Mouse (Mus musculus): ENCODE data around the gene Panx1.

Gene Panx1

DNA sequence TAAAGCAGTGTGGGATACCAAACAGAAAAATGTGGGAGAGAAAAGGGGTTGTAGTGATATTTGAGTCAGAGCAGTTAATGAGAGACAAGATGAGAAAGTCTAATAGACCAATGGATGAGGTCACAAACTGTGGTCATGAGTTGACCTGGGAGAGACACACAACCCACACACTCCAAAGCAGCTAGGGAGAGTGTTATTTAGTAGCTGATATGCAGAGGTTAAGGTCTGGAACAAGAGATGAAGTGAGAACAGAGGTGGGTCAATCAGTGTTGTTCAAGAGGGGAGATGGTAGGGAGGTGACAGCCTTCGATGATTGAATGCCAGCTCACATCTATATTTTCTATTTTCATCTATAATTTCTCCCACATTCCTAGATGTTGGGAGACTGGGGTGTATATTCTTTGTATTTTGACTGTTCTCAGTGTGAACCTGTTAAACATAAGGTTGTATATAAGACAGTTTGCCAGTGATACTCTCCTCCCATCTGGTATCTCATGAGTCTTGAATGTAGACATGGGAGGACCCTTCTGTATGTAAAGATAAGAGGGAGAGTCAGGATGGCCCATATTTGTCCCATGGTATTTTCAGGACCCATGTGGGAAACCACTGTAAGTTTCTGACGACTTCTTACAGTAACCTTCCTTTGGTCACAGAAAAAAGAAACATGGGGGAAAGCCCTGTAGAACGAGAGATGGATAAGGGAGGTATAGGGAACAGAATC, 74.3 kb downstream of the Panx1 start:
- DNase-seq (ENCODE audit: low spot score in 2 of 2): no peak

DNA sequence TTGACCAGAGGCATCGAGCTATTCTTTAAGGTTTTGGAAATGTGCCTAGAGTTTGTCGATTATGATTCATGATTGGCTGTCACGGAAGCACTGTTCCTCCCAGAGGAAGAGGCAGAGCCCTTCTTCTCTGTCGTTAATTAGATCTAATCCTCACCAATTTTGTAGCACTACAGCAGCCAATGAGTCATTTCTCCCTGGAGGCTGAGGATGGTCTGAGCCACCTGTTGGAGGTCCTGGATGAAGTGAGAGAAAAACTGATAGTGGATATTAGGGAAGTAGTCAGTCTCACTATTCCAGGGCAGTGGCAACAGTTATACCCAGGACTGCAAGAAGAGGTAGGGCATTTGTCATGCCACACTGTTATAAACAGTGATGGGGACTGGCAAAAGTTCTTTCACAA, 75.1 kb downstream of the Panx1 start:
- no peak for DNase-seq (ENCODE audit: low spot score in 2 of 2)

DNA sequence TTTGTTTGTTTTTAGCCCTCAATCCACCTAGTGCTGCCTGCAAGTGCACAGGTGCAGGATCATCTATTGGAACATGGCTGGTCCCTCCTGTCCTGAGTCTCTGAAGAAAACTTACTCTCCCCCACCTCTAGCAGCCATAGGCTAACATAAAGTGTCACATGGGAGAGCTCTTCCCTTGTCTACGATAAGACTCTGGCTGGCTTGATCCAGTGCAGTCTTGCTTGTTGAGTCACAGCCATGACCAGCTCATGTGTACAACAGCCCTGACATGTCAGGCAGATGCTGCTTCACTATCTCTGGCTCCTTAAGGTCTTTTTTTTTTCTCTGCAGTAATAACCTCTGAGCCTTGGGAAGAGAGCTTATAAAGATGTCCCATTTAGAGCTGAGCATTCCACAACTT, 77.7 kb downstream of the Panx1 start:
- no peak for DNase-seq (ENCODE audit: low spot score in 2 of 2)

DNA sequence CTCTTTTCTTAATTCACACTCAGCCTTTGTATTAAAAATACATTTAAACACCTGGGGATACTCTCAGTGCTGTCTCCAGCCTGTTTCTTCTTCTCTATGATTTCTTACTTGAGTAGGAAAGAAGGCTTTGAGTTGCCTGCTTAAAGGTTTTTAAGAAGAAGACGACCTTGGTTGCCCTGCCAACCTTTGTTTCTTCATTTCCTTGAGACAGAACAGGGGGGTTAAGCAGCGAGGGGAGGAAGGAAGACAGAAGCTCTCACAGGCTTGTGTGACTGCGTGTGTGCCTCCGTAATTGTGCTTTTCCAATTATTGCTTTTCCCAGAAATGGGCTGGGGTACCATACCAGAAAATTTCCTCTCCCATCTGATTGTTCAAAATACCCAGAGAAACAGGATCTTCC, 78.5 kb downstream of the Panx1 start:
- no peak for DNase-seq (ENCODE audit: low spot score in 2 of 2)

DNA sequence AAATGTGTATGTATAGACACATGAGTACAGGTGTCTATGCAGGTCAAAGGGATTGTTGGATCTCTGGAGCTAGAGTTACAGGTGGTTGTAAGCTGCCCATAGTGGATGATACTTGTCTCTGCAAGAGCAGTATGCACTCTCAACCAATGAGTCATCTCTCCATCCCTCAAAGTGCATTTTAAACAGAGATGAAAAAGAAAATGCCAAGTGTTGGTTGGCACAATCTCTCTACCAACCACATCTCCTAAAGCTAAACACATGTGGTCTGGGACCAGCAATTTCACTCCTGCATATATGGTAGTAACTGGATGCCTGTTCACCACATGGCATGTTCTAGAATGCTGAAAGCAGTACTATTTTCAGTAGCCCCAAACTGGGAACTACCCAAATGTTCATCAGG, 79.9 kb downstream of the Panx1 start:
- DNase-seq (ENCODE audit: low spot score in 2 of 2): no peak

DNA sequence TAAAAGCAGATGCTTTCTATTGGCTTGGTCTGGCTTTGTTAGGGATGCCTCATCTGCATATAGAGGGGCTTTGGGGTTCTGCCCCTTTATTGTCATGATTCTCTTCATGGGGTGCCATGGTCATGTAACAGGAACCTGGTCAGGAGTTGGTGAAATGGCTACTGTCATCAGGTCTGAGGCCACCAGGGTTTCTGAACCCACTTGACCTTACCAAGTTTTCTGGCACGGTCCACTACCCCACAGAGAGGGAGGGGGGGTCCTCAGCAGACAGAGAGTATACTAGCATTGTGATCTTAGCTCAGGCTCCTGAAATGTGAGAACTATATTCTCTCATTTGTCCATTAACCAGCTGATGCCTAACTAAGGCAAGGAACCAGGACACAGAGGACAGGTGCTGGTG, 82.5 kb downstream of the Panx1 start:
- DNase-seq (ENCODE audit: low spot score in 2 of 2): no peak

DNA sequence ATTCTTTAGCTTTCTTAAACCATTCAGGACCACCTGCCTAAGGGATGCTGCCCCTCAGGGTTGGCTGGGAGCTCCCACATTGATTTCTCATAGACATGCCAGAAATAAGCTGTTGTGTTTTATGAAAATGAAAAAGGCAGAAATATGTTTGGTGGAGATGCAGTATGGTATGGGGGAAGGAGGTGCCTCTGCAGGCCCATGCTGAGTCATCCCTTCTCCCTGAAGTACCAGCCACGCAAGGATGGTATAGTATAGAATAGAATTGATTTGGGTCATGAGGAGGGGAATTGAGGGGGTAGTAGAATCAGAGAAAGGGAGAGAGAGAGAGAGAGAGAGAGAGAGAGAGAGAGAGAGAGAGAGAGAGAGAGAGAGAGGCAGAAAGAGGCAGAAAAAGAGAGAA, 90.6 kb downstream of the Panx1 start:
- no peak for DNase-seq (ENCODE audit: low spot score in 2 of 2)

Measured in frontal cortex, postnatal 14 days (tissue).